Mouse (Mus musculus) hindbrain, embryonic 13.5 days (tissue): Measurements from ENCODE around the gene Jtb. TPM values are rescaled to one million over a fixed set of nuclear protein-coding genes. Genes with fewer than 3 reads are reported as not detected.
"Not testable (repeated sequence)": the region's sequence is repeated elsewhere in the genome, so short reads cannot be mapped to it uniquely, and the experiment has no call there.

Experiments
- ATAC-seq: fragments of 200-750 bp; cut with Nextera tagmentation; 2 replicates; pipeline ENCODE4 v1.8.0; 2017; ENCODE audit warnings: moderate TSS enrichment; ENCODE audit not compliant: low FRiP score
- H3K27ac ChIP-seq: fragments of 300-500 bp; sonication (generic); 2 replicates; pipeline ENCODE4 v1.5.1; 2015; ENCODE audit warnings: inconsistent platforms, mild to moderate bottlenecking, moderate library complexity
- H3K27me3 ChIP-seq: fragments of 300-500 bp; sonication (generic); 2 replicates; pipeline ENCODE4 v1.6.1; 2015; ENCODE audit warnings: mild to moderate bottlenecking, inconsistent platforms
- H3K36me3 ChIP-seq: fragments of 300-500 bp; sonication (generic); 2 replicates; pipeline ENCODE4 v1.6.1; 2015; ENCODE audit warnings: mild to moderate bottlenecking, inconsistent platforms
- H3K4me1 ChIP-seq: fragments of 300-500 bp; sonication (generic); replicated peaks from 2 replicates; pipeline ENCODE4 v1.6.1; 2015; ENCODE audit warnings: inconsistent platforms
- H3K4me2 ChIP-seq: fragments of 300-500 bp; sonication (generic); 2 replicates; pipeline ENCODE4 v1.6.1; 2015; ENCODE audit warnings: inconsistent platforms, mild to moderate bottlenecking, moderate library complexity
- H3K4me3 ChIP-seq: fragments of 300-500 bp; sonication (generic); 2 replicates; pipeline ENCODE4 v1.5.1; 2015; ENCODE audit warnings: mild to moderate bottlenecking, inconsistent platforms
- H3K9ac ChIP-seq: fragments of 300-500 bp; sonication (generic); 2 replicates; pipeline ENCODE4 v1.6.1; 2015; ENCODE audit warnings: mild to moderate bottlenecking, inconsistent platforms
- H3K9me3 ChIP-seq: fragments of 300-500 bp; sonication (generic); 2 replicates; pipeline ENCODE4 v1.6.1; 2016; ENCODE audit warnings: inconsistent platforms
- WGBS: fragments of 180-500 bp; shearing (Covaris S2); methylation state at CpG from one replicate; pipeline ENCODE4 v1.1.7; 2015; 5-methylcytosine and 5-hydroxymethylcytosine counted together
- polyA plus RNA-seq: library from polyadenylated mRNA; unstranded; fragments of >200 nt; fragmentation: Nextera tagmentation; extraction: Ambion mirVana; gene quantifications from 2 replicates; pipeline ENCODE4 v1.2.1, GENCODE M21; 2015

Gene Jtb
- polyA plus RNA-seq, 1 experiment from 2014 or later, result 96.1 TPM

GRCm38 (mm10) chr3:90241669-90242358 is 10.4 kb downstream of the Jtb start:
- 87% methylated on average over 10 of the region's 10 CpGs for WGBS
- Histone ChIP-seq H3K4me1 (peaks cover 11% of the 10 kb centered on the region), H3K27ac (no peak overlapping the region), H3K27me3 (no peaks in the 10 kb centered on the region), H3K36me3 (no peaks in the 10 kb centered on the region), H3K9me3 (no peaks in the 10 kb centered on the region), H3K9ac (no peak overlapping the region), H3K4me3 (no peak overlapping the region), H3K4me2 (no peak overlapping the region)
- no peak for ATAC-seq

DNA sequence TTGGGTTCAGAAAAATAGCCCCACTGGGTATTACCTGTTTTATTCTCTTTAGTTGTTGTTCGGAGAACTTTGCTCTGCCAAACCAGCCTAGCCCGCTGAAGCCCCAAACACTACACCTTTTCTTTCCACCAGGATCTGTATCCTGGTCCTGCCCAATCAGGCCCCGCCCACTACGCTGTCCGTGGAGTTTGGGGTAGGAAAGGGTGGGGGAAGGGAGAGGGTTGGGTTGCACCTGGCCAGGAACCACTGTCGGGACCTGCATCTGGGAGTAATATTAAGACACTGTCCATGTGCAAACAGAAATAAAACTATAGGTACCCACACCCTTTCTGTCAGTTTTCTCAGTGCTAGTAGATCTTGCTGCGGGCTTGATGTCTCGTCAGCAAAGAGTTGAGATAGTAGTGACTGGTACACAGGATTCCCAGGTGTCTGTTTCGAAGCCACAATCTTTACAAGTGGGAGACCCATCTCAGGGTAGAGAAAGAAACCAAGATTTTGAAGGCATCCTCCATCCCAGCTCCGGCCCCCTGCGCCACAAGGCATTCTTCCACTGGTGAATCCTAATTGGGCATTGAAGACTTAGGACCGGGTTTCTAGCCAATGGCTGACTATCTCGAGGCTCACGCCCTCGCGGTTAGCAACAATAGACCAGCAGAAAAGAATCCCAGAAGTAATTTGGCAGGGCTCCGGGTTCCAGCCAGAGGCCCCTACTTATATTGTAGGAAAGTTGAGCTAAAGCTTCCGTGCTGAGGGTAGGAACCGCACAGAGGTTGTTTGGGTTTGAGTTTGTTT is 11.8 kb downstream of the Jtb start, which contains the start of gene Creb3l4:
Creb3l4 (minus strand) TSS at position 529 of the 792 bp plus-strand sequence.
- Histone ChIP-seq H3K4me2 (peak within 1 kb of the TSS; percentile 60), H3K36me3 (no peaks in the 10 kb centered on the region), H3K9ac (peak within 1 kb of the TSS; percentile 64), H3K4me3 (peak within 1 kb of the TSS; percentile 36), H3K27me3 (no peaks in the 10 kb centered on the region), H3K27ac (peak within 1 kb of the TSS; percentile 5; the same call in 1 of the 2 replicates), H3K9me3 (no peaks in the 10 kb centered on the region), H3K4me1 (peaks cover 15% of the 10 kb centered on the region)
- WGBS, result 4% methylated on average over 19 of the region's 19 CpGs
- peak; percentile 56 for ATAC-seq

DNA sequence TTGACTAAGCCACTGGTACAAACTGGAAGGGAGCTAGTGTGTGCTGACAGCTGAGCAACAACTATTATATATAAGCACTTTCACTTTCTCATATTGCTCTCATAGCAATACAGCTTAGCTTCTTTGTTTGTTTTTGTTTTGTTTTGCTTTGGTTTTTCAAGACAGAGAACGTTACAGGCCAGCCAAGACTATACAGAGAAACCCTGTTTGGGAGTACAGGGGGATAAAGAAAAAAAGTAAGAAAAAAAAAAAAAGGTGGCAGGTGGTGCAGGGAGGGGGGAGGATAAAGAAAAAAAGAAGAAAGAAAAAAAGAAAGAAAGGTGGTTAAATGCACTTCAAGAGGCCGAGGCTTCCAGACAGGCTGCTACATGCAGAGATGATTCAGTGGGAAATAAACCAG is 14.0 kb downstream of the Jtb start:
- peaks cover 29% of the 10 kb centered on the region for H3K4me1 ChIP-seq
- H3K9ac ChIP-seq, result no peak overlapping the region
- H3K9me3 ChIP-seq, result no peaks in the 10 kb centered on the region
- H3K36me3 ChIP-seq, result no peaks in the 10 kb centered on the region
- no peak for ATAC-seq
- H3K27me3 ChIP-seq, result no peaks in the 10 kb centered on the region
- no peak overlapping the region for H3K4me2 ChIP-seq
- 77% methylated on average over 2 of the region's 2 CpGs for WGBS
- H3K4me3 ChIP-seq, result no peak overlapping the region
- H3K27ac ChIP-seq, result no peak overlapping the region

DNA sequence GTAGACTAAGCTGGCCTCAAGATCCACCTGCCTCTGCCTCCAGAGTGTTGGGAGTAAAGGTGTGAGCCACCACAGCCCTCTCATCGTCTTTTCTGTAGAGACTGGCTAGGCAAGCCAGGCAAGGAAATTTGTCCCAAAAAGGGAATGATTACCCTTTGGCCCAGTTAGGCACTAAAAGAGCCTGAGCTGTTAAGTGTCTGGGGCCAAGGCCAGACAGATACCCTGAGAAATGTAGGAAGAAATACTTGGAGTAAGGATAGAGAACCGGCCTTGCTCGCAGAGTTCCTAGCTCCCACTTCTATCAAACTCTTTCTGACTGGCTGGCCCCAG is 16.2 kb downstream of the Jtb start:
- Histone ChIP-seq H3K9ac (peak overlapping the region; percentile 83), H3K4me2 (peak overlapping the region; percentile 89), H3K36me3 (peaks cover 14% of the 10 kb centered on the region), H3K4me1 (peaks cover 37% of the 10 kb centered on the region), H3K4me3 (peak overlapping the region; percentile 65), H3K27ac (peak overlapping the region; percentile 94), H3K9me3 (no peaks in the 10 kb centered on the region), H3K27me3 (no peaks in the 10 kb centered on the region)
- WGBS, result 0% methylated on average over 3 of the region's 3 CpGs
- no peak; the same call in none of the 2 replicates for ATAC-seq

DNA sequence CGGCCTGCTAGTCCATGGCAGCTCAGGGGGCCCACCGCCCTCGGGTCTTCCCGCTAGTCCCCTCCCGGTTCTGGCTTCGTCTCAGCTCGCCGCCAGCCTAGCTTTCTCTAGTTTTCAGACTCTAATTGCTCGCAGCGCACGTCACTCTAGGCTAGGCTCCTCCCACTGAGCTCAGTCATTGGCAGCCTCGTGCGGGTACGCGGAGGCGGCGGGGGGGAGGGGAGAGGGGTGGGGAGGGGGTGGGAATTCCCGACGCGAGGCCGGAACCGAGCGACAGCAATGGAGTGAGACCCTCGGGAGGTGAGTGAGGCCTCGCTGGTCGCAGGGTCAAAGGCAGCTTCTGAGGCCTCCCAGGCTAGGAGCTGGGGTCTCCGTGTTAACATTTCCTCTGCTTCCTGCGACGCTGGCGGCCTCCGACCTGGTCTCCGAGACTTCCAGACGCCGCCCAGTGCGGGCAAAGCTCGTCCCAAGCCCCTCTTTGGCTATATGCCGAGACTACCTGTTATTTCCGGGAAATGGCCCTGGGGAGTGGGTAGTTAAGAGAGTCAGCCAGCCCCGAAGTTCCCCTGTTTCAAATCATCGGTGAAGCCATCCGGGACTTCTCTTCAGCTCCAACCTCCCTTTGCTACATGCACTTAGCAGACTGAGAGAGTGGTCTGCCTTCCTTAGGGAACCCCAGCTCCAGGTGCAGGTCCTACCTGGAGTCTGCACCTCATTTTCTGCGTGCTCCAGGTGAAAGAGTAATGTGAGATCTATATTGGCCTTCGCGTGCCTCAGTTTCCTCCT is 16.8 kb downstream of the Jtb start, which contains the start of gene Slc39a1:
Slc39a1 (plus strand) TSS at position 213 of the 786 bp plus-strand sequence.
- no peaks in the 10 kb centered on the region for H3K9me3 ChIP-seq
- no peaks in the 10 kb centered on the region for H3K27me3 ChIP-seq
- under 1% methylated on average over 42 of the region's 44 CpGs for WGBS
- ATAC-seq, result peak; percentile 94
- peak within 1 kb of the TSS; percentile 89 for H3K4me2 ChIP-seq
- H3K4me3 ChIP-seq, result peak within 1 kb of the TSS; percentile 65
- peak within 1 kb of the TSS; percentile 94 for H3K27ac ChIP-seq
- H3K9ac ChIP-seq, result peak within 1 kb of the TSS; percentile 83
- H3K4me1 ChIP-seq, result peaks cover 32% of the 10 kb centered on the region
- H3K36me3 ChIP-seq, result peaks cover 14% of the 10 kb centered on the region

GRCm38 (mm10) chr3:90248746-90249100 is 17.3 kb downstream of the Jtb start:
- H3K4me1 ChIP-seq, result peaks cover 31% of the 10 kb centered on the region
- H3K4me2 ChIP-seq, result peak overlapping the region; percentile 89
- no peaks in the 10 kb centered on the region for H3K27me3 ChIP-seq
- peak overlapping the region; percentile 83 for H3K9ac ChIP-seq
- peaks cover 14% of the 10 kb centered on the region for H3K36me3 ChIP-seq
- H3K4me3 ChIP-seq, result peak overlapping the region; percentile 65
- WGBS, result 8% methylated on average over 10 of the region's 10 CpGs
- no peaks in the 10 kb centered on the region for H3K9me3 ChIP-seq
- H3K27ac ChIP-seq, result peak overlapping the region; percentile 94
- no peak for ATAC-seq

DNA sequence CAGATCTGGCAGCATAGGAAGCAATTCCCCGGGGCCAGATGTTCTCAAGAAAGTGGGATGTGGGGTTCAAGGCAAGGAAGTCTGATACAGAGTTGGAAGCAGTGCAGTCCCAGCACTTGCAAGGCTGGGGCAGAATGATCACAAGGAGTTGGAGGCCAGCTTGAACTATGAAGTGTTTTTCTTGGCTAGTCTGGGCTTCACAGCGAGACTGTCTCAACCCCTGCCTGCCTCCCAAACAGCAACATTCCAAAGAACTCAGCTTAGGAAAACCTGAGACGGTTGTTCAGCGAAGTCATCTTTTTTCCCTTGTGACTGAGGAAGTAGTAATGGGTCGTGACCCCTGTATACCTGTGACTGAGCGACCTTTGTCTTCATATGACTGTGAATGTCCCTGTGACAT is 19.4 kb downstream of the Jtb start:
- H3K9me3 ChIP-seq, result no peaks in the 10 kb centered on the region
- H3K9ac ChIP-seq, result no peak overlapping the region
- peaks cover 14% of the 10 kb centered on the region for H3K36me3 ChIP-seq
- no peak for ATAC-seq
- H3K4me2 ChIP-seq, result no peak overlapping the region
- no peak overlapping the region for H3K27ac ChIP-seq
- no peak overlapping the region for H3K4me3 ChIP-seq
- WGBS, result 89% methylated on average over 6 of the region's 6 CpGs
- H3K27me3 ChIP-seq, result no peaks in the 10 kb centered on the region
- H3K4me1 ChIP-seq, result peaks cover 42% of the 10 kb centered on the region

DNA sequence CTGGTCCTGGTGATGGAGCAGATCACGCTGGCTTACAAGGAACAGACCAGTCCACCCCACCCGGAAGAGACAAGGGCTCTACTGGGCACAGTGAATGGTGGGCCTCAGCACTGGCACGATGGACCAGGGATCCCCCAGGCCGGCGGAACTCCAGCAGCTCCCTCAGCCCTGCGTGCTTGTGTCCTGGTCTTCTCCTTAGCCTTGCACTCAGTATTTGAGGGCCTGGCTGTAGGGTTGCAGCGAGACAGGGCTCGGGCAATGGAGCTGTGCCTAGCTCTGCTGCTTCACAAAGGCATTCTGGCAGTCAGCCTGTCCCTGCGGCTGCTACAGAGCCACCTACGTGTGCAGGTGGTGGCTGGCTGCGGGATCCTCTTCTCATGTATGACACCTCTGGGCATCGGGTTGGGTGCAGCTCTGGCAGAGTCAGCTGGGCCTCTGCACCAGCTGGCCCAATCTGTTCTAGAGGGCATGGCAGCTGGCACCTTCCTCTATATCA is 20.4 kb downstream of the Jtb start:
- H3K4me2 ChIP-seq, H3K9ac ChIP-seq, H3K9me3 ChIP-seq, H3K27me3 ChIP-seq, ATAC-seq, H3K4me3 ChIP-seq, H3K27ac ChIP-seq: not testable (repeated sequence)
- 98% methylated on average over 9 of the region's 12 CpGs for whole genome bisulfite sequencing
- H3K4me1 ChIP-seq, result peaks cover 52% of the 10 kb centered on the region
- peaks cover 15% of the 10 kb centered on the region for H3K36me3 ChIP-seq

GRCm38 (mm10) chr3:90252659-90253058 is 21.3 kb downstream of the Jtb start:
- Histone ChIP-seq H3K36me3 (peaks cover 24% of the 10 kb centered on the region), H3K4me1 (peaks cover 53% of the 10 kb centered on the region)
- not testable (repeated sequence) for H3K9ac ChIP-seq, H3K9me3 ChIP-seq, ATAC-seq, H3K27me3 ChIP-seq, H3K27ac ChIP-seq, H3K4me2 ChIP-seq, H3K4me3 ChIP-seq
- 100% methylated on average over 2 of the region's 2 CpGs for WGBS

DNA sequence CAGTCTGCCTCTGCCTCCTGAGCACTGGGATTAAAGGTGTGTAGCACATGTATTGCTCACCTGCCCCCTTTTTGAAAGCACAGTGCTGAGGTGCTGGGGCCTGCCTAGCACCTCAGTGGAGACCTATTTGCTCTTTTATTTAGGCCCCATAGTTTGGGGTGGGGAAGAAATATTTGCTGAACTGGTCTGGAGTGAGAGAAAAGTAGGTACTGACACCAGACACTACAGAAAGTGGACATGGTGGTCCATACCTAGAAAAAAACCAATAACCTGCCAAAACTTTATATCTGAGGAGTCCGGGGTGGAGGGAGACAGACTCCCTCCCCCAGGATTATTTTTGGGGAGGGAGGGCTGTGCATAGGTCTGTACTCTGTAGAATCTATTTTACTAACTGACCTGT is 21.8 kb downstream of the Jtb start:
- H3K36me3 ChIP-seq, result peaks cover 29% of the 10 kb centered on the region
- H3K27ac ChIP-seq, H3K27me3 ChIP-seq, H3K9me3 ChIP-seq, H3K9ac ChIP-seq: not testable (repeated sequence)
- H3K4me3 ChIP-seq, result peak overlapping the region; percentile 91; the same call in 1 of the 2 replicates
- peaks cover 52% of the 10 kb centered on the region for H3K4me1 ChIP-seq
- peak; percentile 2; the same call in 1 of the 2 replicates for ATAC-seq
- H3K4me2 ChIP-seq, result peak overlapping the region; percentile 78
- WGBS, result 68% methylated on average over 1 of the region's 1 CpGs

- 2% methylated on average over 38 of the region's 40 CpGs for WGBS
Observed at GRCm38 (mm10) chr3:90253653-90254418, 22.4 kb downstream of the Jtb start, which contains the start of gene Crtc2. Gene Crtc2, plus strand, starts transcription at chr3:90254163.

More at GRCm38 (mm10) chr3:90253653-90254418, 22.4 kb downstream of the Jtb start, which contains the start of gene Crtc2:
- Histone ChIP-seq H3K9ac (peak within 1 kb of the TSS; percentile 96), H3K9me3 (no peaks in the 10 kb centered on the region), H3K4me1 (peaks cover 46% of the 10 kb centered on the region), H3K27me3 (no peaks in the 10 kb centered on the region), H3K4me2 (peak within 1 kb of the TSS; percentile 78), H3K27ac (peak within 1 kb of the TSS; percentile 91), H3K4me3 (peak within 1 kb of the TSS; percentile 91), H3K36me3 (peaks cover 36% of the 10 kb centered on the region)
- ATAC-seq, result peak; percentile 98
